9 mouse cellular contexts compared by ENCODE assay signal in genomic region chr13:46501800-46502389, GRCm38 (mm10). TPM values are rescaled to one million over a fixed set of nuclear protein-coding genes. Genes with fewer than 3 reads are reported as not detected.
DNase-seq lines count a peak whose midpoint lies in the region; ATAC-seq and TF ChIP-seq lines count a peak whose summit lies in the region.
"Had no signal": no experiment of that assay in that cellular context is flagged by ENCODE, and none has a peak within 500 bp of the region (broad histone marks: within the 10 kb centered on the region; RNA-seq: fewer than 3 reads in every experiment).

TSS of gene Cap2 (plus strand) at chr13:46501848.

- H3K9ac ChIP-seq in ES-Bruce4 (ENCODE audit: low read depth, poor library complexity, severe bottlenecking) = peak within 1 kb of the TSS; percentile 60
- peak within 1 kb of the TSS; percentile 60 for H3K9ac ChIP-seq in lung, embryonic 14.5 days

- H3K4me3 ChIP-seq in ES-Bruce4 (ENCODE audit: low read depth, low read length) = peak within 1 kb of the TSS; percentile 54
- H3K4me3 ChIP-seq in lung, embryonic 14.5 days (ENCODE audit: low read depth, low read length) = peak within 1 kb of the TSS; percentile 52
- peak within 1 kb of the TSS; percentile 82 for H3K4me3 ChIP-seq in olfactory bulb, adult 2 months (ENCODE audit: insufficient read depth, low read depth, low read length)

- intact Hi-C loops in heart, postnatal 36 days (cut with DNase I) = loop anchor here (5.0 kb wide), 1 partner anchor 70 kb away; no protein-coding TSS in a partner anchor

- no peaks in the 10 kb centered on the region; the same call in 1 of the 2 replicates for H3K27me3 ChIP-seq in ES-Bruce4 (ENCODE audit: control insufficient read depth, insufficient read depth, low read length, poor library complexity, severe bottlenecking)
- H3K27me3 ChIP-seq in lung, embryonic 14.5 days (ENCODE audit: insufficient read depth, low read length) = no peaks in the 10 kb centered on the region
- H3K27me3 ChIP-seq: Patski had no signal

- TF ChIP-seq CTCF in ES-Bruce4 (IDR thresholded peaks at IDR 0.05; ENCODE audit: low read depth, low read length) = no peak
- 0 out of 2 replicates have a peak, but pooled peaks have one; percentile 6 for TF ChIP-seq CTCF in lung, embryonic 14.5 days (IDR thresholded peaks at IDR 0.05; ENCODE audit: low read depth)
- TF ChIP-seq CTCF in olfactory bulb, adult 2 months (IDR thresholded peaks at IDR 0.05; ENCODE audit: insufficient read depth, low read depth, low read length) = no peak

- peak; percentile 89 to 94 for DNase-seq in cerebellum, adult 18-20 months
- peak; percentile 70 to 73 for DNase-seq in heart, postnatal 36 days
- DNase-seq in layer of hippocampus, adult 9-11 months = peak; percentile 89
- peak; percentile 69 for DNase-seq in lung, embryonic 14.5 days
- DNase-seq in testis, postnatal 14 days (ENCODE audit: low spot score) = peak; percentile 41

- WGBS in lung, embryonic 14.5 days = 2% methylated on average over 40 of the region's 42 CpGs
- WGBS in olfactory bulb, adult 2 months = under 1% methylated on average over 39 of the region's 42 CpGs

- H3K27ac ChIP-seq in ES-Bruce4 (ENCODE audit: insufficient read depth, low read length) = no peak within 1 kb of the TSS
- peak within 1 kb of the TSS; percentile 54 for H3K27ac ChIP-seq in lung, embryonic 14.5 days (ENCODE audit: low read depth)
- peak within 1 kb of the TSS; percentile 64; the same call in 1 of the 2 replicates for H3K27ac ChIP-seq in olfactory bulb, adult 2 months (ENCODE audit: insufficient read depth, low read depth, low read length)

- H3K4me2 ChIP-seq in lung, embryonic 14.5 days = peak within 1 kb of the TSS; percentile 87

- H3K4me1 ChIP-seq in ES-Bruce4 (ENCODE audit: control insufficient read depth, insufficient read depth, low read length) = no peaks in the 10 kb centered on the region
- 0 out of 2 replicates have a peak, but pooled peaks cover 3% of the 10 kb centered on the region for H3K4me1 ChIP-seq in lung, embryonic 14.5 days (ENCODE audit: insufficient read depth)
- H3K4me1 ChIP-seq in olfactory bulb, adult 2 months (ENCODE audit: control insufficient read depth, insufficient read depth, low read length) = peaks cover 8% of the 10 kb centered on the region; the same call in 1 of the 2 replicates

- TF ChIP-seq EP300 in ES-Bruce4 (IDR thresholded peaks at IDR 0.05; ENCODE audit: insufficient read depth, low read depth, low read length) = no peak

- no peaks in the 10 kb centered on the region for H3K9me3 ChIP-seq in ES-Bruce4 (replicated peaks; ENCODE audit: control insufficient read depth, insufficient read depth, low read length, poor library complexity, severe bottlenecking)
- H3K9me3 ChIP-seq in lung, embryonic 14.5 days (ENCODE audit: low read depth, low read length) = no peaks in the 10 kb centered on the region

- no peak for TF ChIP-seq POLR2A in ES-Bruce4 (IDR thresholded peaks at IDR 0.05; ENCODE audit: insufficient read depth, low read length)
- TF ChIP-seq POLR2A in olfactory bulb, adult 2 months (IDR thresholded peaks at IDR 0.05; ENCODE audit: insufficient read depth, low read depth, low read length) = no peak

- peak; percentile 84 for ATAC-seq in frontal cortex, adult (ENCODE audit: low TSS enrichment)
- peak; percentile 87 for ATAC-seq in lung, embryonic 14.5 days (ENCODE audit: insufficient read depth)
- ATAC-seq: Patski had no signal

- no peaks in the 10 kb centered on the region for H3K36me3 ChIP-seq in ES-Bruce4 (ENCODE audit: control insufficient read depth, insufficient read depth, low read length, poor library complexity, severe bottlenecking)
- H3K36me3 ChIP-seq in lung, embryonic 14.5 days (ENCODE audit: insufficient read depth) = no peaks in the 10 kb centered on the region

RNA-seq across cellular contexts. Expression of gene Cap2, which starts in this region (rescaled TPM):
- polyA plus RNA-seq in ES-Bruce4 (2011; ENCODE audit: insufficient read depth, insufficient read length, low read depth, missing spikeins) = 0.81 and 1.2 TPM in 2 replicates
- total RNA-seq in heart, postnatal 36 days (2021) = 100 to 1,000 TPM; 141 to 147 TPM
- 4.3 and 9.6 TPM in 2 replicates for polyA plus RNA-seq in lung, embryonic 14.5 days (2014; fragmentation: Nextera tagmentation; extraction: Ambion mirVana)
- not detected in 2 replicates for polyA plus RNA-seq in olfactory bulb, adult 2 months (2012; ENCODE audit: insufficient read depth, insufficient read length, low replicate concordance, missing spikeins)
- polyA plus RNA-seq: Patski had no signal

Comparison
In these comparisons a context has a peak if more than half of its experiments do, and no peak if none do; other contexts are left out.
1. DNase-seq: peak in every context shown above with its lines; median percentile 92 in cerebellum, adult 18-20 months; 89 in layer of hippocampus, adult 9-11 months; 72 in heart, postnatal 36 days; 69 in lung, embryonic 14.5 days; 41 in testis, postnatal 14 days.